Mouse (Mus musculus) cerebellum, adult 2 months (tissue): ENCODE measurements at regions not wholly inside any gene's neighbourhood (a gene's known extent, or its start where the extent isn't known, plus 50 kb on each side); places are given as distances from the start of the nearest gene placed in this dataset.

ENCODE experiments used
- DNase-seq, 2 experiments: peaks; one replicate each; pipeline ENCODE4 v3.0.0; 2021
- H3K27ac ChIP-seq: fragments of 200-500 bp; 2 replicates; pipeline ENCODE4 v1.5.1; 2012; ENCODE audit warnings: low read length, control low read depth, inconsistent platforms; ENCODE audit not compliant: insufficient read depth
- H3K27me3 ChIP-seq: fragments of 200-500 bp; 2 replicates; pipeline ENCODE4 v1.6.1; 2012; ENCODE audit warnings: inconsistent platforms, mild to moderate bottlenecking, low read length, moderate library complexity; ENCODE audit not compliant: control insufficient read depth, insufficient read depth
- H3K4me1 ChIP-seq: fragments of 200-500 bp; 2 replicates; pipeline ENCODE4 v1.6.1; 2011; ENCODE audit warnings: low read length; ENCODE audit not compliant: control insufficient read depth, insufficient read depth
- H3K4me3 ChIP-seq: fragments of 200-500 bp; replicated peaks from 2 replicates; pipeline ENCODE3; 2011; ENCODE audit warnings: mild to moderate bottlenecking, low read depth, low read length, control low read depth; ENCODE audit not compliant: insufficient read depth
- CTCF ChIP-seq: fragments of 200-500 bp; IDR thresholded peaks from 2 replicates; pipeline ENCODE4 v1.5.1; 2011; ENCODE audit warnings: low read depth, mild to moderate bottlenecking, control low read depth, low read length, moderate library complexity, borderline replicate concordance; ENCODE audit not compliant: insufficient read depth
- POLR2A ChIP-seq: fragments of 200-500 bp; IDR thresholded peaks from 2 replicates; pipeline ENCODE4 v1.6.1; 2011; ENCODE audit warnings: low read length, control low read depth, borderline replicate concordance; ENCODE audit not compliant: insufficient read depth
- WGBS: fragments of 180-500 bp; shearing (Covaris S2); methylation state at CpG from one replicate; pipeline ENCODE4 v1.1.7; 2018; 5-methylcytosine and 5-hydroxymethylcytosine counted together

- no peak for TF ChIP-seq POLR2A
- TF ChIP-seq CTCF, result no peak
- 23% methylated on average over 5 of the region's 5 CpGs for WGBS
- no peak overlapping the region for H3K4me3 ChIP-seq
- H3K27ac ChIP-seq, result no peak overlapping the region
- no peaks in the 10 kb centered on the region for H3K27me3 ChIP-seq
- peaks cover 4% of the 10 kb centered on the region; the same call in 1 of the 2 replicates for H3K4me1 ChIP-seq
- DNase-seq, result peak; percentile 24 to 29
These were observed 318.6 kb downstream of the Epm2a start for GRCm38 (mm10) chr10:11661660-11662250.

GRCm38 (mm10) chr10:11709742-11710141, 366.5 kb downstream of the Epm2a start:
- H3K4me3 ChIP-seq, result no peak overlapping the region
- no peak for DNase-seq
- no peak for TF ChIP-seq CTCF
- TF ChIP-seq POLR2A, result no peak
- no peaks in the 10 kb centered on the region for H3K27me3 ChIP-seq
- 56% methylated on average over 2 of the region's 2 CpGs for WGBS
- no peaks in the 10 kb centered on the region for H3K4me1 ChIP-seq
- H3K27ac ChIP-seq, result no peak overlapping the region

- Histone ChIP-seq H3K4me1 (no peaks in the 10 kb centered on the region), H3K4me3 (no peak overlapping the region), H3K27me3 (no peaks in the 10 kb centered on the region), H3K27ac (no peak overlapping the region)
- 87% methylated on average over 7 of the region's 7 CpGs for WGBS
- no peak for TF ChIP-seq CTCF
- DNase-seq, result no peak
These were observed 381.6 kb downstream of the Epm2a start for GRCm38 (mm10) chr10:11724775-11725174.

- WGBS, result 66% methylated on average over 2 of the region's 2 CpGs
- H3K27me3 ChIP-seq, result no peaks in the 10 kb centered on the region
- H3K27ac ChIP-seq, result no peak overlapping the region
- H3K4me1 ChIP-seq, result no peaks in the 10 kb centered on the region
- DNase-seq, result no peak
- TF ChIP-seq POLR2A (no peak), CTCF (no peak)
- H3K4me3 ChIP-seq, result no peak overlapping the region
These were observed 386.3 kb downstream of the Epm2a start for GRCm38 (mm10) chr10:11729536-11729935.

- TF ChIP-seq POLR2A, result no peak
- no peak for TF ChIP-seq CTCF
- 7% methylated on average over 5 of the region's 5 CpGs for WGBS
These were observed 396.6 kb downstream of the Epm2a start for GRCm38 (mm10) chr10:11739574-11740368.

GRCm38 (mm10) chr10:11745587-11745986, 402.4 kb downstream of the Epm2a start:
- no peaks in the 10 kb centered on the region for H3K4me1 ChIP-seq
- 63% methylated on average over 4 of the region's 4 CpGs for WGBS
- no peak for TF ChIP-seq POLR2A
- TF ChIP-seq CTCF, result no peak
- no peak for DNase-seq
- no peak overlapping the region for H3K27ac ChIP-seq
- no peaks in the 10 kb centered on the region for H3K27me3 ChIP-seq
- H3K4me3 ChIP-seq, result no peak overlapping the region

More at GRCm38 (mm10) chr10:11739574-11740368, 396.6 kb downstream of the Epm2a start:
- no peaks in the 10 kb centered on the region for H3K4me1 ChIP-seq
- DNase-seq, result peak in 1 of 2 experiments; percentile 2
- H3K27me3 ChIP-seq, result no peaks in the 10 kb centered on the region
- H3K27ac ChIP-seq, result no peak overlapping the region
- no peak overlapping the region for H3K4me3 ChIP-seq

- no peak for DNase-seq
- H3K4me3 ChIP-seq, result no peak overlapping the region
- TF ChIP-seq CTCF (no peak), POLR2A (no peak)
- no peaks in the 10 kb centered on the region for H3K4me1 ChIP-seq
- no peaks in the 10 kb centered on the region for H3K27me3 ChIP-seq
- no peak overlapping the region for H3K27ac ChIP-seq
These were observed 403.8 kb downstream of the Epm2a start for GRCm38 (mm10) chr10:11746959-11747358.

- no peak for TF ChIP-seq CTCF
- TF ChIP-seq POLR2A, result no peak
- WGBS, result 81% methylated on average over 5 of the region's 5 CpGs
- Histone ChIP-seq H3K27me3 (no peaks in the 10 kb centered on the region), H3K4me1 (no peaks in the 10 kb centered on the region), H3K27ac (no peak overlapping the region), H3K4me3 (no peak overlapping the region)
- DNase-seq, result no peak
These were observed 412.0 kb downstream of the Epm2a start for GRCm38 (mm10) chr10:11755105-11755730.
